In the genomic region with DNA sequence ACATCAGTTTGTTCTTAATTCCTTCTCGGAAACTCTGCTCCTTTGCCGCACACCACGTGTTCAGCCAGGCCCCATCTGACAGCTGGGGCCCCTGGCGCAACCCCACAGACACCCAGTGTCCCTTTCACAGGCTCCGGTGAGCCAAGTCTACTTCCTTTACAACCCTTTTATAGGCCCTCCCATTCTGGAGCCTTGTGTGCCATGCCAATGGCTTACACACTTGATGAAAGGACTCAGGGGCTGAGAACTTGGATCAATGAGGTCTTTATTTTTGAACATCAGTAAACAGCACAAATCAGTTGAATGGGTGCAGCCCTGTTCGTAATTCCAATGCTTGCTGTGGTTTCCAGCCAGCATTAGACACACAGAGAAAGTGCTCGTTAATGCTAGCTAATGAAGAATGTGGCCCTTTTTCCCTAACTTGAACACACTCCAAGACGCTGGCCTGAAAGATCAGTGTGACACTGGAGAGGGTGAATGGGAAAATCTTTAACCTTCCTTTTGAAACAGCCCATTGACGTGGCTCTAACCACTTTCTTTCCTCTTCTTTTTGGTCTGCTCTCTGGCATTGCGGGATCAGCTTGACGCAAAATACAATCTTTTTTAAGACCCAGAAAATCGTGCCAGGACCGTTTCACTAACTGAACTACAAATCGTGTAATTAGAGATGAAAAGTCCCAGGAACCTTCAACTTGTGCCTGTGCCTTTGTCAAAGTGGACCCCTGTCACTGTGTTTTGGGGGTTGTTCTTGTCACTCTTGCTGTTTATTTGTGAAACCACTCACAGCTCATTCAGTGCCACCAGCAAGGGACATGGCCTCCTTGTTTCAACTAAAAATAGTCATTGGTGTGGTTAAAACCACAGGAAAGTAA, we compare ENCODE assay signal across 9 mouse cellular contexts. TPM values are rescaled to one million over a fixed set of nuclear protein-coding genes. Genes with fewer than 3 reads are reported as not detected.
DNase-seq lines count a peak whose midpoint lies in the region; ATAC-seq and TF ChIP-seq lines count a peak whose summit lies in the region.
"Had no signal": no experiment of that assay in that cellular context is flagged by ENCODE, and none has a peak within 500 bp of the region (broad histone marks: within the 10 kb centered on the region; RNA-seq: fewer than 3 reads in every experiment).

No protein-coding gene starts in this region.

- H3K4me1 ChIP-seq in hindbrain, embryonic 12.5 days = 0 out of 2 replicates have a peak, but pooled peaks cover 2% of the 10 kb centered on the region
- H3K4me1 ChIP-seq in hindbrain, embryonic 10.5 days (replicated peaks) = 0 out of 2 replicates have a peak, but pooled peaks cover 4% of the 10 kb centered on the region
- H3K4me1 ChIP-seq in forebrain, embryonic 12.5 days = peaks cover 19% of the 10 kb centered on the region

- no peak overlapping the region for H3K27ac ChIP-seq in hindbrain, embryonic 12.5 days
- no peak overlapping the region; the same call in 1 of the 2 replicates for H3K27ac ChIP-seq in hindbrain, embryonic 10.5 days
- H3K27ac ChIP-seq in forebrain, embryonic 12.5 days = peak overlapping the region; percentile 78

- H3K79me2 ChIP-seq in myocyte (ENCODE audit: control insufficient read depth, insufficient read depth) = no peaks in the 10 kb centered on the region

- 66% methylated on average over 14 of the region's 14 CpGs for WGBS in hindbrain, embryonic 12.5 days
- WGBS in hindbrain, embryonic 10.5 days = 79% methylated on average over 14 of the region's 14 CpGs
- WGBS in forebrain, embryonic 12.5 days = 20% methylated on average over 14 of the region's 14 CpGs

- TF ChIP-seq POLR2A in myocyte (IDR thresholded peaks at IDR 0.05; ENCODE audit: insufficient read length, low read depth) = no peak

- H3K9ac ChIP-seq in hindbrain, embryonic 12.5 days = no peak overlapping the region
- no peak overlapping the region for H3K9ac ChIP-seq in forebrain, embryonic 12.5 days

- H3K36me3 ChIP-seq in hindbrain, embryonic 12.5 days = no peaks in the 10 kb centered on the region
- no peaks in the 10 kb centered on the region for H3K36me3 ChIP-seq in hindbrain, embryonic 10.5 days
- no peaks in the 10 kb centered on the region for H3K36me3 ChIP-seq in forebrain, embryonic 12.5 days (replicated peaks)
- no peaks in the 10 kb centered on the region for H3K36me3 ChIP-seq in myocyte (ENCODE audit: control insufficient read depth, insufficient read depth)

- ATAC-seq in hindbrain, embryonic 12.5 days (ENCODE audit: low FRiP score) = 0 out of 2 replicates have a peak, but pooled peaks have one; percentile 46
- ATAC-seq in forebrain, embryonic 12.5 days (ENCODE audit: low FRiP score) = peak; percentile 87; the same call in 1 of the 2 replicates

- no peak overlapping the region for H3ac ChIP-seq in myocyte (ENCODE audit: control insufficient read depth, insufficient read length)

- no peak overlapping the region for H3K4me2 ChIP-seq in hindbrain, embryonic 12.5 days (replicated peaks)
- H3K4me2 ChIP-seq in forebrain, embryonic 12.5 days = peak overlapping the region; percentile 10; the same call in 1 of the 2 replicates
- H3K4me2 ChIP-seq in myocyte (ENCODE audit: low read depth) = peak overlapping the region; percentile 12

- no peaks in the 10 kb centered on the region for H3K9me3 ChIP-seq in hindbrain, embryonic 12.5 days (replicated peaks)
- no peaks in the 10 kb centered on the region for H3K9me3 ChIP-seq in hindbrain, embryonic 10.5 days
- H3K9me3 ChIP-seq in forebrain, embryonic 12.5 days = no peaks in the 10 kb centered on the region

- DNase-seq in hindbrain, embryonic 10.5 days (ENCODE audit: low spot score) = no peak
- DNase-seq in layer of hippocampus, adult 9-10 months (ENCODE audit: low spot score) = peak; percentile 47
- DNase-seq in kidney, postnatal 14 days = no peak
- no peak for DNase-seq in spleen, postnatal 10 days (ENCODE audit: low spot score in 2 of 2)
- DNase-seq in kidney, postnatal 4 days = no peak
- DNase-seq: kidney, postnatal 36 days had no signal

- no peaks in the 10 kb centered on the region for H3K27me3 ChIP-seq in hindbrain, embryonic 12.5 days
- H3K27me3 ChIP-seq in hindbrain, embryonic 10.5 days (ENCODE audit: insufficient read depth, poor library complexity, severe bottlenecking) = no peaks in the 10 kb centered on the region
- H3K27me3 ChIP-seq in forebrain, embryonic 12.5 days = no peaks in the 10 kb centered on the region
- no peaks in the 10 kb centered on the region for H3K27me3 ChIP-seq in myocyte (ENCODE audit: control insufficient read depth, insufficient read depth, insufficient read length)

- H3K4me3 ChIP-seq in hindbrain, embryonic 12.5 days = no peak overlapping the region
- no peak overlapping the region for H3K4me3 ChIP-seq in hindbrain, embryonic 10.5 days
- H3K4me3 ChIP-seq in forebrain, embryonic 12.5 days (replicated peaks) = no peak overlapping the region
- H3K4me3 ChIP-seq in myocyte = no peak overlapping the region

TF ChIP-seq in myocyte, 11 proteins besides CTCF, POLR2A, EP300 and RAD21:
- TF ChIP-seq TCF3 (IDR thresholded peaks at IDR 0.05; ENCODE audit: insufficient read length, low read depth) (no peak), CEBPB (IDR thresholded peaks at IDR 0.05; ENCODE audit: insufficient read depth, poor library complexity, severe bottlenecking) (no peak), MYOG (IDR thresholded peaks at IDR 0.05; ENCODE audit: control insufficient read depth in 1 of 3, insufficient read depth in 1 of 3, insufficient read length in 2 of 3, low read depth in 2 of 3) (peak in 1 of 3 experiments; percentile 49)
TF ChIP-seq in myocyte: peak in this region for 1.

RNA-seq across cellular contexts. Expression of a gene that starts 15.0 kb away (rescaled TPM):
- polyA plus RNA-seq in hindbrain, embryonic 12.5 days (2016; fragmentation: Nextera tagmentation; extraction: Ambion mirVana) = 0.31 and 0.65 TPM in 2 replicates
- polyA plus RNA-seq in hindbrain, embryonic 10.5 days (2016; fragmentation: Nextera tagmentation; extraction: Ambion mirVana) = 0.75 and 0.81 TPM in 2 replicates
- 0.19 and 0.82 TPM in 2 replicates for polyA plus RNA-seq in forebrain, embryonic 12.5 days (2016; fragmentation: Nextera tagmentation; extraction: Ambion mirVana)
- 0.12 TPM for polyA plus RNA-seq in myocyte (2012; fragmentation: generic; extraction: Trizol)

RNA-seq across cellular contexts. Expression of a gene that starts 34.7 kb away (rescaled TPM):
- not detected in 2 replicates for polyA plus RNA-seq in hindbrain, embryonic 12.5 days (2016; fragmentation: Nextera tagmentation; extraction: Ambion mirVana)
- not detected in 2 replicates for polyA plus RNA-seq in hindbrain, embryonic 10.5 days (2016; fragmentation: Nextera tagmentation; extraction: Ambion mirVana)
- not detected in 2 replicates for polyA plus RNA-seq in forebrain, embryonic 12.5 days (2016; fragmentation: Nextera tagmentation; extraction: Ambion mirVana)
- not detected for polyA plus RNA-seq in myocyte (2012; fragmentation: generic; extraction: Trizol)

RNA-seq across cellular contexts. Expression of a gene that starts 46.6 kb away (rescaled TPM):
- polyA plus RNA-seq in hindbrain, embryonic 12.5 days (2016; fragmentation: Nextera tagmentation; extraction: Ambion mirVana) = not detected in 2 replicates
- not detected in 2 replicates for polyA plus RNA-seq in hindbrain, embryonic 10.5 days (2016; fragmentation: Nextera tagmentation; extraction: Ambion mirVana)
- not detected in 2 replicates for polyA plus RNA-seq in forebrain, embryonic 12.5 days (2016; fragmentation: Nextera tagmentation; extraction: Ambion mirVana)
- polyA plus RNA-seq in myocyte (2012; fragmentation: generic; extraction: Trizol) = not detected

RNA-seq across cellular contexts. Expression of a gene that starts 52.2 kb away (rescaled TPM):
- polyA plus RNA-seq in hindbrain, embryonic 12.5 days (2016; fragmentation: Nextera tagmentation; extraction: Ambion mirVana) = 63.6 and 67.7 TPM in 2 replicates
- 69.7 and 79.3 TPM in 2 replicates for polyA plus RNA-seq in hindbrain, embryonic 10.5 days (2016; fragmentation: Nextera tagmentation; extraction: Ambion mirVana)
- polyA plus RNA-seq in forebrain, embryonic 12.5 days (2016; fragmentation: Nextera tagmentation; extraction: Ambion mirVana) = 58.7 and 67.8 TPM in 2 replicates
- 19.6 TPM for polyA plus RNA-seq in myocyte (2012; fragmentation: generic; extraction: Trizol)
